Mouse (Mus musculus) liver, adult 2 months (tissue): ENCODE measurements at regions not wholly inside any gene's neighbourhood (a gene's known extent, or its start where the extent isn't known, plus 50 kb on each side); places are given as distances from the start of the nearest gene placed in this dataset.

ENCODE experiments used
- DNase-seq: peaks from one replicate; pipeline ENCODE4 v3.0.0-alpha.2; 2011; ENCODE audit warnings: low read depth, low spot score; ENCODE audit errors: extremely low read depth
- H3K27ac ChIP-seq: fragments of 200-500 bp; replicated peaks from 2 replicates; pipeline ENCODE4 v1.5.1; 2012; ENCODE audit warnings: low read depth, mild to moderate bottlenecking, control low read depth, inconsistent platforms, low read length; ENCODE audit not compliant: insufficient read depth
- H3K27me3 ChIP-seq: fragments of 200-500 bp; 2 replicates; pipeline ENCODE4 v1.6.1; 2012; ENCODE audit warnings: mild to moderate bottlenecking, moderate library complexity, low read length, inconsistent platforms; ENCODE audit not compliant: control insufficient read depth, insufficient read depth
- H3K36me3 ChIP-seq: fragments of 200-500 bp; 2 replicates; pipeline ENCODE4 v1.6.1; 2012; ENCODE audit warnings: low read length, inconsistent platforms; ENCODE audit not compliant: control insufficient read depth, insufficient read depth
- H3K4me1 ChIP-seq: fragments of 200-500 bp; 2 replicates; pipeline ENCODE4 v1.6.1; 2011; ENCODE audit warnings: low read length; ENCODE audit not compliant: control insufficient read depth, insufficient read depth
- H3K4me3 ChIP-seq: fragments of 200-500 bp; 2 replicates; pipeline ENCODE4 v1.5.1; 2011; ENCODE audit warnings: low read depth, mild to moderate bottlenecking, control low read depth, low read length, moderate library complexity; ENCODE audit not compliant: insufficient read depth
- H3K79me2 ChIP-seq: fragments of 200-500 bp; 2 replicates; pipeline ENCODE4 v1.6.1; 2012; ENCODE audit warnings: inconsistent platforms, mild to moderate bottlenecking, low read length, moderate library complexity; ENCODE audit not compliant: control insufficient read depth, insufficient read depth
- H3K9ac ChIP-seq: fragments of 200-500 bp; 2 replicates; pipeline ENCODE4 v1.6.1; 2012; ENCODE audit warnings: low read depth, mild to moderate bottlenecking, control low read depth, inconsistent platforms, low read length
- CTCF ChIP-seq: fragments of 200-500 bp; IDR thresholded peaks from 2 replicates; pipeline ENCODE4 v1.5.1; 2011; ENCODE audit warnings: low read depth, low read length, control low read depth
- POLR2A ChIP-seq: fragments of 200-500 bp; IDR thresholded peaks from 2 replicates; pipeline ENCODE4 v1.6.1; 2011; ENCODE audit warnings: low read length, control low read depth; ENCODE audit not compliant: insufficient read depth; ENCODE audit errors: extremely low read depth
- WGBS: fragments of 180-500 bp; shearing (Covaris S2); methylation state at CpG from one replicate; pipeline ENCODE4 v1.1.7; 2018; 5-methylcytosine and 5-hydroxymethylcytosine counted together

GRCm38 (mm10) chr1:194160761-194161461 lies 457.1 kb upstream of the Plxna2 start:
- DNase-seq: no peak
- H3K4me3 ChIP-seq: no peak overlapping the region
- 78% methylated on average over 8 of the region's 8 CpGs for WGBS
- TF ChIP-seq POLR2A (no peak), CTCF (no peak)
- no peaks in the 10 kb centered on the region for H3K4me1 ChIP-seq
- no peaks in the 10 kb centered on the region for H3K27me3 ChIP-seq
- no peaks in the 10 kb centered on the region for H3K79me2 ChIP-seq
- no peak overlapping the region for H3K27ac ChIP-seq
- no peak overlapping the region for H3K9ac ChIP-seq
- H3K36me3 ChIP-seq: no peaks in the 10 kb centered on the region

GRCm38 (mm10) chr1:194157268-194157667 lies 460.8 kb upstream of the Plxna2 start:
- Histone ChIP-seq H3K79me2 (no peaks in the 10 kb centered on the region), H3K27me3 (no peaks in the 10 kb centered on the region), H3K4me3 (no peak overlapping the region), H3K36me3 (no peaks in the 10 kb centered on the region), H3K27ac (no peak overlapping the region), H3K4me1 (no peaks in the 10 kb centered on the region), H3K9ac (no peak overlapping the region)
- 84% methylated on average over 6 of the region's 6 CpGs for WGBS
- TF ChIP-seq CTCF (no peak), POLR2A (no peak)
- DNase-seq: no peak

GRCm38 (mm10) chr1:194148416-194149364 lies 469.3 kb upstream of the Plxna2 start:
- Histone ChIP-seq H3K36me3 (no peaks in the 10 kb centered on the region), H3K4me1 (no peaks in the 10 kb centered on the region), H3K9ac (no peak overlapping the region), H3K4me3 (no peak overlapping the region), H3K79me2 (no peaks in the 10 kb centered on the region), H3K27ac (no peak overlapping the region), H3K27me3 (no peaks in the 10 kb centered on the region)
- 75% methylated on average over 11 of the region's 11 CpGs for WGBS
- no peak for DNase-seq
- TF ChIP-seq POLR2A (no peak), CTCF (no peak)

GRCm38 (mm10) chr1:194117631-194118360 lies 500.2 kb upstream of the Plxna2 start:
- TF ChIP-seq CTCF (no peak), POLR2A (no peak)
- whole genome bisulfite sequencing: 71% methylated on average over 4 of the region's 4 CpGs
- Histone ChIP-seq H3K36me3 (no peaks in the 10 kb centered on the region), H3K79me2 (no peaks in the 10 kb centered on the region), H3K4me1 (no peaks in the 10 kb centered on the region), H3K27ac (no peak overlapping the region), H3K27me3 (no peaks in the 10 kb centered on the region), H3K4me3 (no peak overlapping the region), H3K9ac (no peak overlapping the region)
- DNase-seq: no peak

- Histone ChIP-seq H3K4me1 (no peaks in the 10 kb centered on the region), H3K27me3 (no peaks in the 10 kb centered on the region), H3K27ac (no peak overlapping the region), H3K4me3 (no peak overlapping the region), H3K9ac (no peak overlapping the region), H3K79me2 (no peaks in the 10 kb centered on the region), H3K36me3 (no peaks in the 10 kb centered on the region)
- DNase-seq: no peak
- WGBS: 90% methylated on average over 1 of the region's 1 CpGs
- TF ChIP-seq CTCF (no peak), POLR2A (no peak)
Measured at GRCm38 (mm10) chr1:194114399-194114798, 503.6 kb upstream of the Plxna2 start.
